In genomic region chr8:80474971-80475370, GRCm38 (mm10) we compare ENCODE assay signal across 15 mouse cellular contexts. TPM values are rescaled to one million over a fixed set of nuclear protein-coding genes. Genes with fewer than 3 reads are reported as not detected.
DNase-seq lines count a peak whose midpoint lies in the region; ATAC-seq and TF ChIP-seq lines count a peak whose summit lies in the region.
"Had no signal": no experiment of that assay in that cellular context is flagged by ENCODE, and none has a peak within 500 bp of the region (broad histone marks: within the 10 kb centered on the region; RNA-seq: fewer than 3 reads in every experiment).

No protein-coding gene starts in this region.

- ATAC-seq in forebrain, postnatal 0 days: no peak
- no peak for ATAC-seq in forebrain, embryonic 15.5 days (replicated peaks)
- ATAC-seq in midbrain, postnatal 0 days (ENCODE audit: low FRiP score): no peak
- ATAC-seq in stomach, embryonic 14.5 days (ENCODE audit: insufficient number of reproducible peaks, insufficient read depth, low FRiP score, low read depth): peak; percentile 33; the same call in 1 of the 2 replicates
- ATAC-seq: midbrain, embryonic 16.5 days; Patski had no signal

- no peaks in the 10 kb centered on the region for H3K4me1 ChIP-seq in forebrain, postnatal 0 days (ENCODE audit: insufficient read depth)
- no peaks in the 10 kb centered on the region for H3K4me1 ChIP-seq in forebrain, embryonic 15.5 days
- peaks cover 3% of the 10 kb centered on the region; the same call in 1 of the 2 replicates for H3K4me1 ChIP-seq in midbrain, postnatal 0 days (ENCODE audit: insufficient read depth, low read length)
- H3K4me1 ChIP-seq in midbrain, embryonic 10.5 days: peaks cover 5% of the 10 kb centered on the region; the same call in 1 of the 2 replicates
- peaks cover 5% of the 10 kb centered on the region; the same call in 1 of the 2 replicates for H3K4me1 ChIP-seq in stomach, embryonic 14.5 days (ENCODE audit: control insufficient read depth, insufficient read depth, low read length)

- no peak overlapping the region for H3K9ac ChIP-seq in forebrain, postnatal 0 days
- H3K9ac ChIP-seq in forebrain, embryonic 15.5 days (replicated peaks): no peak overlapping the region
- no peak overlapping the region for H3K9ac ChIP-seq in midbrain, postnatal 0 days (replicated peaks; ENCODE audit: low read length, poor library complexity, severe bottlenecking)
- H3K9ac ChIP-seq in stomach, embryonic 14.5 days (replicated peaks; ENCODE audit: low read depth, low read length): no peak overlapping the region
- H3K9ac ChIP-seq: limb, embryonic 13.5 days had no signal

- H3K27me3 ChIP-seq in forebrain, postnatal 0 days (ENCODE audit: insufficient read depth, low read length): no peaks in the 10 kb centered on the region
- no peaks in the 10 kb centered on the region for H3K27me3 ChIP-seq in forebrain, embryonic 15.5 days
- H3K27me3 ChIP-seq in midbrain, postnatal 0 days (ENCODE audit: insufficient read depth, low read length): no peaks in the 10 kb centered on the region
- no peaks in the 10 kb centered on the region for H3K27me3 ChIP-seq in midbrain, embryonic 10.5 days (ENCODE audit: low read depth, poor library complexity, severe bottlenecking)
- no peaks in the 10 kb centered on the region for H3K27me3 ChIP-seq in stomach, embryonic 14.5 days (ENCODE audit: control insufficient read depth, insufficient read depth, low read length)

- H3K36me3 ChIP-seq in forebrain, postnatal 0 days (ENCODE audit: insufficient read depth): no peaks in the 10 kb centered on the region
- H3K36me3 ChIP-seq in forebrain, embryonic 15.5 days: no peaks in the 10 kb centered on the region
- no peaks in the 10 kb centered on the region for H3K36me3 ChIP-seq in midbrain, postnatal 0 days (ENCODE audit: insufficient read depth, low read length)
- H3K36me3 ChIP-seq in midbrain, embryonic 10.5 days: no peaks in the 10 kb centered on the region
- H3K36me3 ChIP-seq in stomach, embryonic 14.5 days (ENCODE audit: control insufficient read depth, insufficient read depth, low read length): no peaks in the 10 kb centered on the region
- H3K36me3 ChIP-seq: limb, embryonic 13.5 days had no signal

- H3K9me3 ChIP-seq in forebrain, postnatal 0 days (ENCODE audit: low read length): no peaks in the 10 kb centered on the region
- no peaks in the 10 kb centered on the region for H3K9me3 ChIP-seq in forebrain, embryonic 15.5 days
- no peaks in the 10 kb centered on the region for H3K9me3 ChIP-seq in midbrain, postnatal 0 days (ENCODE audit: low read length)
- no peaks in the 10 kb centered on the region for H3K9me3 ChIP-seq in midbrain, embryonic 10.5 days (replicated peaks)
- H3K9me3 ChIP-seq in stomach, embryonic 14.5 days (ENCODE audit: control insufficient read depth, low read depth, low read length): no peaks in the 10 kb centered on the region

- TF ChIP-seq CTCF in forebrain, postnatal 0 days (IDR thresholded peaks at IDR 0.05; ENCODE audit: low read depth): no peak
- peak; percentile 19; the same call in 1 of the 2 replicates for TF ChIP-seq CTCF in midbrain, postnatal 0 days (IDR thresholded peaks at IDR 0.05)

- no peak overlapping the region for H3K4me3 ChIP-seq in forebrain, postnatal 0 days (ENCODE audit: low read depth, low read length)
- no peak overlapping the region for H3K4me3 ChIP-seq in forebrain, embryonic 15.5 days
- no peak overlapping the region for H3K4me3 ChIP-seq in midbrain, postnatal 0 days (ENCODE audit: low read depth, low read length)
- no peak overlapping the region for H3K4me3 ChIP-seq in midbrain, embryonic 10.5 days
- no peak overlapping the region for H3K4me3 ChIP-seq in stomach, embryonic 14.5 days (ENCODE audit: low read depth, low read length)
- H3K4me3 ChIP-seq: limb, embryonic 13.5 days had no signal

- H3K27ac ChIP-seq in forebrain, postnatal 0 days (ENCODE audit: low read depth, low read length): no peak overlapping the region
- H3K27ac ChIP-seq in forebrain, embryonic 15.5 days (replicated peaks): no peak overlapping the region
- no peak overlapping the region for H3K27ac ChIP-seq in midbrain, postnatal 0 days (ENCODE audit: low read depth, low read length)
- no peak overlapping the region for H3K27ac ChIP-seq in midbrain, embryonic 10.5 days (replicated peaks)
- H3K27ac ChIP-seq in stomach, embryonic 14.5 days (ENCODE audit: low read length): no peak overlapping the region
- H3K27ac ChIP-seq: limb, embryonic 13.5 days had no signal

- H3K4me2 ChIP-seq in forebrain, postnatal 0 days (ENCODE audit: low read depth): no peak overlapping the region
- no peak overlapping the region for H3K4me2 ChIP-seq in forebrain, embryonic 15.5 days (replicated peaks)
- no peak overlapping the region for H3K4me2 ChIP-seq in midbrain, postnatal 0 days (ENCODE audit: low read depth, low read length, poor library complexity, severe bottlenecking)
- no peak overlapping the region for H3K4me2 ChIP-seq in stomach, embryonic 14.5 days (replicated peaks; ENCODE audit: low read depth, low read length)
- H3K4me2 ChIP-seq: limb, embryonic 13.5 days had no signal

- 47% methylated on average over 7 of the region's 7 CpGs for WGBS in forebrain, postnatal 0 days
- 45% methylated on average over 7 of the region's 7 CpGs for WGBS in forebrain, embryonic 15.5 days
- 37% methylated on average over 7 of the region's 7 CpGs for whole genome bisulfite sequencing in midbrain, postnatal 0 days
- 47% methylated on average over 7 of the region's 7 CpGs for WGBS in midbrain, embryonic 10.5 days
- 25% methylated on average over 7 of the region's 7 CpGs for WGBS in stomach, embryonic 14.5 days

- DNase-seq in forebrain, postnatal 0 days: peak; percentile 4
- peak; percentile 31 for DNase-seq in midbrain, postnatal 0 days (ENCODE audit: low spot score)
- no peak for DNase-seq in midbrain, embryonic 10.5 days (ENCODE audit: low spot score)
- peak; percentile 71 for DNase-seq in kidney, postnatal 10 days
- no peak for DNase-seq in spleen, adult 12 weeks (ENCODE audit: low spot score)
- no peak for DNase-seq in left cerebral cortex, adult 18-20 months (ENCODE audit: low spot score in 2 of 2)
- DNase-seq: adrenal gland, postnatal 25 days; cerebellum, adult 18-20 months had no signal

RNA-seq across cellular contexts. Expression of gene Gypa, which starts 18.6 kb away (rescaled TPM):
- 0.15 TPM in 1 of 2 replicates, not detected in the other for total RNA-seq in forebrain, postnatal 0 days (2014; rRNA removed)
- polyA plus RNA-seq in forebrain, postnatal 0 days (2015; fragmentation: Nextera tagmentation; extraction: Ambion mirVana): 0.45 and 0.49 TPM in 2 replicates
- polyA plus RNA-seq in forebrain, embryonic 15.5 days (2015; fragmentation: Nextera tagmentation; extraction: Ambion mirVana): 2.5 and 4.2 TPM in 2 replicates
- total RNA-seq in midbrain, postnatal 0 days (2014; rRNA removed): 1.7 TPM in 1 of 2 replicates, not detected in the other
- polyA plus RNA-seq in midbrain, postnatal 0 days (2015; fragmentation: Nextera tagmentation; extraction: Ambion mirVana): 0.32 and 0.37 TPM in 2 replicates
- 14.6 and 16.9 TPM in 2 replicates for polyA plus RNA-seq in midbrain, embryonic 10.5 days (2016; fragmentation: Nextera tagmentation; extraction: Ambion mirVana)
- 2.5 and 4.0 TPM in 2 replicates for polyA plus RNA-seq in stomach, embryonic 14.5 days (2014; fragmentation: Nextera tagmentation; extraction: Ambion mirVana)
- under 1 TPM in 1 of 2 experiments, not detected in 1; 0.19 TPM for total RNA-seq in left cerebral cortex, adult 18-20 months (2021)
- total RNA-seq: gastrocnemius, adult 8-10 months; layer of hippocampus, adult 8-10 months had no signal
- polyA plus RNA-seq: Patski had no signal

Comparison
In these comparisons a context has a peak if more than half of its experiments do, and no peak if none do; other contexts are left out.
1. DNase-seq: peak in forebrain, postnatal 0 days (single experiment), midbrain, postnatal 0 days (single experiment) and kidney, postnatal 10 days (single experiment); none in midbrain, embryonic 10.5 days (single experiment), spleen, adult 12 weeks (single experiment) and left cerebral cortex, adult 18-20 months (0 of 2).